Mouse (Mus musculus) MEL (cell line): ENCODE results near the gene 4930426L09Rik.

ENCODE experiments used
- CHD1 ChIP-seq: IDR thresholded peaks from 2 replicates; pipeline ENCODE4 v1.6.1; 2012; ENCODE audit warnings: low read depth, mild to moderate bottlenecking, inconsistent platforms, low read length, improper control_type of control experiment
- CTCF ChIP-seq, 3 experiments: IDR thresholded peaks in 2 of 3; conservative IDR thresholded peaks in 1 of 3; 2 replicates each; pipeline ENCODE4 v1.5.1; 2011 to 2012; ENCODE audit warnings: low read length in 3 of 3, low read depth in 2 of 3, mild to moderate bottlenecking in 2 of 3, improper control_type of control experiment in 1 of 3, inconsistent platforms in 1 of 3, mixed read lengths in 1 of 3, moderate library complexity in 1 of 3; ENCODE audit not compliant: control insufficient read depth in 1 of 3, insufficient read depth in 1 of 3, poor library complexity in 1 of 3, severe bottlenecking in 1 of 3
- E2F4 ChIP-seq: IDR thresholded peaks from 2 replicates; pipeline ENCODE4 v1.6.1; 2011; ENCODE audit warnings: low read depth, low read length, improper control_type of control experiment, borderline replicate concordance
- EP300 ChIP-seq, 2 experiments: IDR thresholded peaks; 2 replicates each; pipeline ENCODE4 v1.6.1; 2011; ENCODE audit warnings: improper control_type of control experiment in 2 of 2, low read length in 2 of 2, low read depth in 1 of 2, mild to moderate bottlenecking in 1 of 2
- KAT2A ChIP-seq: conservative IDR thresholded peaks from 2 replicates; pipeline ENCODE4 v1.6.1; 2012; ENCODE audit warnings: low read depth, low read length, improper control_type of control experiment, inconsistent platforms
- NELFE ChIP-seq: IDR thresholded peaks from 2 replicates; pipeline ENCODE4 v1.6.1; 2011; ENCODE audit warnings: low read depth, low read length, improper control_type of control experiment
- TAL1 ChIP-seq: IDR thresholded peaks from 2 replicates; pipeline ENCODE4 v1.6.1; 2012; ENCODE audit warnings: mild to moderate bottlenecking, inconsistent platforms, low read length, moderate library complexity, mixed read lengths
- ZKSCAN1 ChIP-seq: IDR thresholded peaks from 2 replicates; pipeline ENCODE4 v1.6.1; 2012; ENCODE audit warnings: low read depth, mild to moderate bottlenecking, inconsistent platforms, low read length, improper control_type of control experiment, moderate library complexity

DNA sequence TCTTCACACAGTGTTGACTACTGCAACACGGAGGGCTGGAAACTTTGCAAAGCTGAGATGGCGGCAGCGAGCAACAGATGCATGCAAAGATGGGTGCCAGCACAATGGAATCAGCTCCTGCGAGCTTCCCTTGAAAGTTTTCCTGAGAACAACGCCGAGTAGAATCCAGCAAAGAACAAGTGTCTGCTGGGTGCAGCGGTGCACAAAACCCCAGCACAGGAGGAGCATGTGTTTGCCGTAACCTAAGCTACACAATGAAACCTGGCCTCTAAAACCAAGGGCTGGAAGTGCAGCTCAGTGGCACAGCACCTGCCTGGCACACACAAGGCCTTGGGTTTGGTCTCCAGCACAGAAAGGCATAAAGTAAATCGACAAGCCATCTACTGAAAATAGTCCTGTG, 40.1 kb upstream of the 4930426L09Rik start:
- TF ChIP-seq KAT2A (no peak), E2F4 (no peak), ZKSCAN1 (no peak), TAL1 (no peak), CHD1 (no peak), CTCF (IDR thresholded peaks at IDR 0.05 in 2 of 3, conservative IDR thresholded peaks at IDR 0.05 in 1 of 3; ENCODE audit: control insufficient read depth in 1 of 3, insufficient read depth in 1 of 3, low read depth in 2 of 3, low read length in 3 of 3, poor library complexity in 1 of 3, severe bottlenecking in 1 of 3) (no peak), EP300 (IDR thresholded peaks at IDR 0.05; ENCODE audit: low read depth in 1 of 2, low read length in 2 of 2) (no peak), NELFE (no peak)
